Mouse (Mus musculus) embryonic facial prominence, embryonic 14.5 days (tissue): Measurements from ENCODE around the gene Thrb. TPM values are rescaled to one million over a fixed set of nuclear protein-coding genes. Genes with fewer than 3 reads are reported as not detected.

Experiments used
- ATAC-seq: fragments of 200-750 bp; cut with Nextera tagmentation; 2 replicates; pipeline ENCODE4 v1.8.0; 2017; ENCODE audit warnings: low read depth, moderate number of reproducible peaks, moderate TSS enrichment
- DNase-seq: peaks from one replicate; pipeline ENCODE4 v3.0.0-alpha.2; 2015; ENCODE audit warnings: low spot score
- H3K27ac ChIP-seq: fragments of 300-500 bp; sonication (generic); replicated peaks from 2 replicates; pipeline ENCODE4 v1.5.1; 2014; ENCODE audit warnings: low read depth, mild to moderate bottlenecking, low read length, moderate library complexity
- H3K27me3 ChIP-seq: fragments of 300-500 bp; sonication (generic); replicated peaks from 2 replicates; pipeline ENCODE4 v1.6.1; 2014; ENCODE audit warnings: low read length; ENCODE audit not compliant: control insufficient read depth, insufficient read depth
- H3K36me3 ChIP-seq: fragments of 300-500 bp; sonication (generic); 2 replicates; pipeline ENCODE4 v1.6.1; 2014; ENCODE audit warnings: low read length, mixed read lengths; ENCODE audit not compliant: control insufficient read depth, insufficient read depth
- H3K4me1 ChIP-seq: fragments of 300-500 bp; sonication (generic); 2 replicates; pipeline ENCODE4 v1.6.1; 2014; ENCODE audit warnings: antibody characterized with exemption, low read length; ENCODE audit not compliant: control insufficient read depth, insufficient read depth
- H3K4me2 ChIP-seq: fragments of 300-500 bp; sonication (generic); 2 replicates; pipeline ENCODE4 v1.6.1; 2014; ENCODE audit warnings: low read depth, mild to moderate bottlenecking, low read length, moderate library complexity, mixed read lengths
- H3K4me3 ChIP-seq: fragments of 300-500 bp; sonication (generic); 2 replicates; pipeline ENCODE4 v1.5.1; 2014; ENCODE audit warnings: low read depth, mild to moderate bottlenecking, low read length
- H3K9ac ChIP-seq: fragments of 300-500 bp; sonication (generic); 2 replicates; pipeline ENCODE4 v1.6.1; 2014; ENCODE audit warnings: low read depth, mild to moderate bottlenecking, low read length, moderate library complexity, mixed read lengths
- H3K9me3 ChIP-seq: fragments of 300-500 bp; sonication (generic); 2 replicates; pipeline ENCODE4 v1.6.1; 2016; ENCODE audit warnings: low read length; ENCODE audit not compliant: control insufficient read depth
- WGBS: fragments of 180-500 bp; shearing (Covaris S2); extraction: QIAGEN DNeasy Blood & Tissue Kit; methylation state at CpG from one replicate; pipeline ENCODE4 v1.1.7; 2014; 5-methylcytosine and 5-hydroxymethylcytosine counted together
- polyA plus RNA-seq: library from polyadenylated mRNA; unstranded; fragments of >200 nt; fragmentation: Nextera tagmentation; extraction: Ambion mirVana; gene quantifications from 2 replicates; pipeline ENCODE4 v1.2.1, GENCODE M21; 2014

The Thrb gene
- polyA plus RNA-seq, 1 experiment from 2014 or later: 3.3 TPM

DNA sequence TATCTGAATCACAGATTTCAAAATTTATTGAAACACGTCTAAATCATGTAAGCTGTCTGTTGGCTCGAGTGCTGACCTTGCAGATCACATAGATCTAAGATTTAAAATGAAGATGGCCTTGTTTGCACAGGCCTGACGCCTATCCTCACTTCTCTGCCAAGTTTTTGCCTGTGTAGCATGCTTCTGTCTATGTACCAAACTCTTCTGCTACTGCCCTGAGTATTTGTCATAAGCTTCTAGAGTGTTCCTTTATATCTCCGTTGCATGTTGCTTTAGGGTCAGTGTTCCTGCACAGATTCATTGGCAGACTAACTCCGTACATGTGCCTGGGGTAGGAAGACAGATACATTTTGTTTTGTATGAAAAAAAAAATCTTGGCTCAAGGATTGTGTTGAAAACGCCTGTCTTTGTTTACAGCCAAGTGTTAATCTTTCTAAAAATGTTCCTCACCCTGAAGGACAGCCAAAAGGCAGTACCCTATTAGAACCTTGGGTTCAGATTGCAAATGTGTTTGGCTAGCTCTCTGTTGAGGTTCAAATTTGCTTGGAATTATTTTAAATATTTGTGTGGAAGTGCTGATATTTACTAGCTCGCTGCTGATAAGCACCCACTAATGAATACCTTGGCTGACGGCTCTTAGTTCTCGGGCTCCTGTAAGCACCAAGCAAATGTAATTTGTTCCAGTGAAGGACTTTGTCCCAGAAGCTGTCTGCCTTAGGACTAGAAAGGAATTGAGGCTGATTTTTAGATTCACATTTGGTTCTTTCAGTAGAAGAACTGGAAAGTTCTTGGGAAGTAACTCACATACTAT lies 83.0 kb downstream of the Thrb start:
- no peak overlapping the region for H3K4me2 ChIP-seq
- no peak overlapping the region for H3K9ac ChIP-seq
- no peaks in the 10 kb centered on the region for H3K27me3 ChIP-seq
- H3K4me3 ChIP-seq: no peak overlapping the region
- ATAC-seq: no peak
- H3K27ac ChIP-seq: no peak overlapping the region
- peaks cover 10% of the 10 kb centered on the region for H3K4me1 ChIP-seq
- DNase-seq: no peak
- 58% methylated on average over 9 of the region's 9 CpGs for WGBS
- no peaks in the 10 kb centered on the region for H3K36me3 ChIP-seq
- H3K9me3 ChIP-seq: no peaks in the 10 kb centered on the region

GRCm38 (mm10) chr14:17743713-17744158 lies 83.7 kb downstream of the Thrb start:
- Histone ChIP-seq H3K27me3 (no peaks in the 10 kb centered on the region), H3K36me3 (no peaks in the 10 kb centered on the region), H3K4me1 (peaks cover 10% of the 10 kb centered on the region), H3K4me2 (no peak overlapping the region), H3K4me3 (no peak overlapping the region), H3K27ac (no peak overlapping the region), H3K9me3 (no peaks in the 10 kb centered on the region), H3K9ac (no peak overlapping the region)
- ATAC-seq (no peak), DNase-seq (no peak)
- WGBS: 65% methylated on average over 2 of the region's 2 CpGs

GRCm38 (mm10) chr14:17747922-17748321 lies 87.9 kb downstream of the Thrb start:
- Histone ChIP-seq H3K9me3 (no peaks in the 10 kb centered on the region), H3K27ac (no peak overlapping the region), H3K9ac (no peak overlapping the region), H3K36me3 (no peaks in the 10 kb centered on the region), H3K4me3 (no peak overlapping the region), H3K27me3 (no peaks in the 10 kb centered on the region), H3K4me2 (no peak overlapping the region), H3K4me1 (peaks cover 13% of the 10 kb centered on the region)
- ATAC-seq (no peak), DNase-seq (no peak)
- 72% methylated on average over 3 of the region's 3 CpGs for WGBS

GRCm38 (mm10) chr14:17748945-17749344 lies 88.9 kb downstream of the Thrb start:
- H3K27ac ChIP-seq: no peak overlapping the region
- H3K4me3 ChIP-seq: no peak overlapping the region
- DNase-seq (no peak), ATAC-seq (no peak)
- no peak overlapping the region for H3K4me2 ChIP-seq
- H3K27me3 ChIP-seq: no peaks in the 10 kb centered on the region
- no peaks in the 10 kb centered on the region for H3K36me3 ChIP-seq
- no peak overlapping the region for H3K9ac ChIP-seq
- H3K4me1 ChIP-seq: peaks cover 8% of the 10 kb centered on the region
- no peaks in the 10 kb centered on the region for H3K9me3 ChIP-seq

DNA sequence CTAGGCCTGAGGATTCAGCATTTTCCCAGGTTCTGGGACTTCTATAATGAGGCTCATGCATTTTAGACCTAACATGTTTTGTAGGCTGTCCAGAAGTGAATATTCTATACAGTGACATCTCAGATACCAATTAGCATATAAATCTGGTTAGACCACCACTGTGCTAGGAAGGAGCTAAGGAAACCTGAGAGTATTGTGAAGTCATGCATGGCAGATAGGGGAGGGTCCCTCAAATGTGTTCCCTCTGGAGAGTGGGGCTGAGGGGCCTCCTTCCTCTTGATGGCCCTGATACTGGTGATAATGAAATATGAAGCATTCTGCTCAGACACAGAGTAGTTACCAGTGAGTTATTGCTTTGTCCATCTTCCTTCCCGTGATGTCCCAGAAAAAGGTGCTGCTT lies 91.8 kb downstream of the Thrb start:
- Histone ChIP-seq H3K4me1 (peaks cover 8% of the 10 kb centered on the region), H3K9ac (no peak overlapping the region), H3K36me3 (no peaks in the 10 kb centered on the region), H3K27ac (no peak overlapping the region), H3K4me3 (no peak overlapping the region), H3K9me3 (no peaks in the 10 kb centered on the region), H3K4me2 (no peak overlapping the region), H3K27me3 (no peaks in the 10 kb centered on the region)
- 92% methylated on average over 1 of the region's 1 CpGs for WGBS
- 0 out of 2 replicates have a peak, but pooled peaks have one; percentile 30 for ATAC-seq
- DNase-seq: no peak

GRCm38 (mm10) chr14:17753429-17753828 lies 93.4 kb downstream of the Thrb start:
- Histone ChIP-seq H3K36me3 (no peaks in the 10 kb centered on the region), H3K9ac (no peak overlapping the region), H3K27me3 (no peaks in the 10 kb centered on the region), H3K9me3 (no peaks in the 10 kb centered on the region), H3K27ac (no peak overlapping the region), H3K4me2 (no peak overlapping the region), H3K4me1 (peaks cover 8% of the 10 kb centered on the region), H3K4me3 (no peak overlapping the region)
- ATAC-seq (no peak), DNase-seq (no peak)
- 88% methylated on average over 1 of the region's 1 CpGs for WGBS

- DNase-seq: no peak
- no peaks in the 10 kb centered on the region for H3K9me3 ChIP-seq
- no peak overlapping the region for H3K27ac ChIP-seq
- no peaks in the 10 kb centered on the region for H3K27me3 ChIP-seq
- no peak overlapping the region for H3K4me3 ChIP-seq
- no peak for ATAC-seq
- peaks cover 3% of the 10 kb centered on the region for H3K4me1 ChIP-seq
- no peak overlapping the region for H3K4me2 ChIP-seq
- H3K36me3 ChIP-seq: no peaks in the 10 kb centered on the region
- no peak overlapping the region for H3K9ac ChIP-seq
These were observed 96.7 kb downstream of the Thrb start for GRCm38 (mm10) chr14:17756732-17757131.

DNA sequence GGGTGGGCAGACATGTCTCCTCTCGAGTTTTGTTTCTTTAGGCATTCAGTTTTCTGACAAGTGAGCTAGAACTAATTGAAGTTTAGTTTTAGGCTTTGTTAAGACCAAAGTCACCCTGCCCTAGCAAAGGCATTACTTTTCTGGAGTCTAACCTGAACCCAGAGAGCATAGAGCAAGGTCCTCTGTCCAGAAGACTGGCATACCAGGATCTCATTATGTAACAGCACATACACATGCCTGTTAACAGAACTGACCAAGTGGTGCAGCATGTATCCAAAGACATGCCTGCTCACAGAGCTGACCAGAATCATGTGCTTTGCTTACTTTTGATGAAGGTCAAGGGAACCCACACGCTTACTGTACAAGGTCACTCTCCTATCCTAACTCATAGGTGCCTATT lies 107.9 kb downstream of the Thrb start:
- Histone ChIP-seq H3K4me3 (no peak overlapping the region), H3K4me1 (no peaks in the 10 kb centered on the region), H3K4me2 (no peak overlapping the region), H3K36me3 (no peaks in the 10 kb centered on the region), H3K27ac (no peak overlapping the region), H3K27me3 (no peaks in the 10 kb centered on the region), H3K9me3 (no peaks in the 10 kb centered on the region), H3K9ac (no peak overlapping the region)
- ATAC-seq (no peak), DNase-seq (no peak)
- 61% methylated on average over 2 of the region's 2 CpGs for WGBS

DNA sequence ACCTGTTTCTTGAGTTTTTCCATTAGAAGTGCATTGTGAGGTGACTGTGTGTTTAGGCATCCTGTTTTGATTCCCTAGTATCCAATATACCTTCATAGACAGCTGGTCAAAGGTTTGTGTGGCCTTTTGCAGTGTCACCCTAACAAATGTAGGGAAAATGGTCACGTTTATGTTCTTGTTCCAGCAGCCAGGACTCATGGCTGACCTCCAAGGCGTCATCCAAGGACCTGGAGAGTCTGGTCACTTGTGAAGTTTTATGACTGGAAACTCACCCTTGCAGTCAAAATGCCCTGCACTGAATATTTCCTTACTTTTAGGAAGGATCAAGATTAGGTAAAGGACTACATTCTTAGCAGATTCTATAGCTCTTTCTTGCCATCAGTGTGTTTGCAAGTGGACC lies 114.3 kb downstream of the Thrb start:
- Histone ChIP-seq H3K9ac (no peak overlapping the region), H3K27me3 (no peaks in the 10 kb centered on the region), H3K9me3 (no peaks in the 10 kb centered on the region), H3K4me2 (no peak overlapping the region), H3K36me3 (no peaks in the 10 kb centered on the region), H3K27ac (no peak overlapping the region), H3K4me3 (no peak overlapping the region), H3K4me1 (no peaks in the 10 kb centered on the region)
- DNase-seq (no peak), ATAC-seq (no peak)
- 70% methylated on average over 2 of the region's 2 CpGs for WGBS
